Mouse (Mus musculus): ENCODE results near the gene Fezf1.

Gene Fezf1

DNA sequence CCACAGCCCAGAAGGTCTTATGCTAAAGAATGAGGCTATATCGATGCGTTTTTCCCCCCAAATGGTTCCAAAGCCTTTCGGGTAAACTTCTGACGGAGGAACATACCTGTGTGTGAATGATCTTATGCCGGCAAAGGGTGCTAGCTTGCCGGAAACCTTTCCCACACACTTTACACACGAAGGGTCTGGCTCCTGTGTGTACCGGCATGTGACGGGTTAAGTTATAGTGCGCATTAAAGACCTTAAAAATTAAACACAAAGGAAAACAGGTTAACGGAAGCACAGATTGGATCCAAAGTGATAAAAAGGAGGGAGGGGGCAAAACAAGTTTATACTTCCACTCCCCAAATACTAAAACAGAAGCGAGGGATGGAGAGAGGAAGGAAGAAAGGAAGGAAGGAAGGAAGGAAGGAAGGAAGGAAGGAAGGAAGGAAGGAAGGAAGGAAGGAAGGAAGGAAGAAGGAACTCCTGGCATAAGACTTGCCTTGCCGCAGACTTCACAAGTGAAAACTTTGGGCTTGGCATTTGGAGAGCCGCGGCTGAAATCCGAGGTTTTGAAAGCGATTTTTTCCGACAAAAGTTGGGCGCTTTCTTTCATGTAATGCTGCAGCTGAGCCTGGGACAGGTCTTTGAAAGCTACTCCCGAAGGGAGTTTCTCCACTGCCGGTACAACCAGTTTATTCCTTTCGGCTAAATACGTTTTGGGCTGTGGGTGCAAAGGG is 1.2 kb downstream of the Fezf1 start:
- DNase-seq = no peak

DNA sequence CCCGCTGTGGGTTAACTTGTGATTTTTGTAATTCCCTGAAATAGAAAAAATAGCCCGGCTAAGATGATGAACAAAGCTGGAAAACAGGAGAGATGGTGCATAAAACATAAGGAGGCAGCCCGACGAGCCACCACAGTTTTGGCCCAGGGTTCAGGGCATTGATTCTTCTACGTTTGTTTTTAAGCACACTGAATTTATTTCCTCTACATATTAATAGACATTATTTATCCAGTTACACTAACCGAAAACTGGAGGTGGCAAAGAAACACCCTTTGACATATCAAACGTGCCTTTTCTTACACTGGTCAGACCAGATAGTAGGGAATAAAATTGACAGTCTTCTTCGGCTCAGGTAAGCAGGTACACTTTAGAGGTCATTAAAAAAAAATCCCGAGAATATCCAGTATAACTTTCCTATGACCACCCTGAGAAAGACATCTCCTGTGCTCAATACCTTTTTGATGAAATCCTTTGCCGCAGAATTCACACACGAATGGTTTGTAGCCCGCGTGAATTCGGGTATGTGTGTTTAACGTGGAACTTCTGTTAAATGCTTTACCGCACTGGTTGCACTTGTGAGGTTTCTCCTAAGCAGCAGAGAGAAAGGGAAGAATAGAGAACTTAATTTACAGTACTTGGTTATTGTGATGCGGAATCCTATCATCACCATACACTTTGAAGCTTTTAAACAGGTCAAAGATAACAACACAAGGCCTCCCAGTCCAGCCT is 1.9 kb downstream of the Fezf1 start:
- no peak for DNase-seq

DNA sequence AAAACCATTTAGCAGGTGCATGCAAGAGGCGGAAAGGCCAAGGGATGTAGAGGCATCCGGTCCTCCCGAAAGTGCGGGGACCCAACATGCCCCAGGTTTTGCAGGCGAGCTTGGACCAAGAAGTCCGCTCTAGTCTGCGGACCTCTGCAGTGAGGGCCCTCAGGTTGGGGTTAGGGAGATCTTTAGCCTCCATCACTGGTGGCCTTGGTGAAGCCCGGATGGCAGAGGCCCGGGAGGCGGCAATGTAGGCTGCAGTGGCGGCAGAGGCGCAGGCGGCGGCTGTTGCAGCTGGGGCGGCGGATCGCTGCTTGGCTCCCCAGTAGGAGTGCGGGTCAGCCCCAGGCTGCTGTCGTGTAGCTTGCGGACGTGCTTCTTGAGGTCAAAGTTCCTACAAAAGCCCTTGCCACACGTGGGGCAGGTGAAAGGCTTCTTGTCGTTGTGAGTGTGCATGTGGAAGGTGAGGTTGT is 2.6 kb downstream of the Fezf1 start:
- DNase-seq = no peak

DNA sequence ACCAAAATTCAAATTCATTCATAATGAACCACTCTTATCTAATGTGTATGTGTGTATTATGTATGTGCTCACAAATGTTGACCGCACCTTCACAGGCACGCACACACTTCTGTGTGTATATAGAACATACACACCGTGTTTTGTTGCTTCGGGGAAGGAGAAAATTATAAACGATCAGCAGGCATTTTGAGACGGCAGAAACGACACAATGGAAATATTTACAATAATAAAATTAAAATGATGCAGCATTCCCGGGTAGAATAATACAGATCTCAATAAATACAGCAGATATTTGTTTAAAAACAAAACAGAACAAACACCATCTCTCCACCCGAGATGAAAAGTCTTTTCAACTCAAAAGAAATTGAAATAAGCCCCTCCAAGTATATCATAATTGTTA is 3.0 kb downstream of the Fezf1 start:
- no peak for DNase-seq

DNA sequence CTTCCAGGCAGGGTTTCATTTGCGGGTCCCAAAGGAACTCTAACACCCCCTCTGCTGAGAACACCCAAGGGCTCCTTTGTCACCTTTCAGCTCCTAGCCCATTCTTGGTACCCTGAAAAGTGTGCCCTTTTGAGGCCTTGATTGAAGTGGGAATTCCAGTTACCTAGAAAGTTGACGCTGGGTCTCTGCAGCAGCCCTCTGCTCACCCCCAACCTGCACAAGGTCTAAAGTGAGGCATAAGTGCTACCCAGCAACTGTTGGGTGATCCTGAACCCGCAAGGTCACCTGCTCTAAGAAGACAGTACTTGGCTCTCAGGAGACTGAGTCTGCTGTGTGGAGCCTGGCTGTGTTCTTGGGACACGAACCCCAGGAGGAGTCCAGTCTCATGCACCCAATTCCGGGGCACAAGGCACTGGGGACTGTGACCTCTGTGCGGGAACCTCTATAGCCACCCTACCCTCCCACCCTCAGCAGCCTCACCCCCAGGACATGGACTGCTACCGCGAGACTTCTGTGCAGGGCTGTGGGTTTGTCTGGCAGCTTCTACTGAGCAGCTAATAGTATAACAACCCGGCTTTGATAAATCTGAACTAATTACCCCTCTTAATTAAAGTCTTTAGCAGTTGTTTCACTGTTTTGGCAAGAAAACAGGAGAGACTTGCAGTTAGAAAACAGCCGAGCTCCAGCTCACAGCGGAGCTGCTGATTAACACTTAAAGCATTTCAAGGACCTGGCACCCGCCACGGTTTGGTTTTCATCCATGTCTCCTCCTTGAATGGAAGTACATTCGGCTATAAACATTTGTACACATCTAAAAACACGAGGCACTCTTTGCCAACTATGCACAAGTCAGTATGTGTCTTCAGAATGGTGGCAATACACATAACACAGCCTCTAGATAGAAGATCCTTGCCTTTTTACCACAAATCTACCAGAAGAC is 4.1 kb downstream of the Fezf1 start:
- no peak for DNase-seq

DNA sequence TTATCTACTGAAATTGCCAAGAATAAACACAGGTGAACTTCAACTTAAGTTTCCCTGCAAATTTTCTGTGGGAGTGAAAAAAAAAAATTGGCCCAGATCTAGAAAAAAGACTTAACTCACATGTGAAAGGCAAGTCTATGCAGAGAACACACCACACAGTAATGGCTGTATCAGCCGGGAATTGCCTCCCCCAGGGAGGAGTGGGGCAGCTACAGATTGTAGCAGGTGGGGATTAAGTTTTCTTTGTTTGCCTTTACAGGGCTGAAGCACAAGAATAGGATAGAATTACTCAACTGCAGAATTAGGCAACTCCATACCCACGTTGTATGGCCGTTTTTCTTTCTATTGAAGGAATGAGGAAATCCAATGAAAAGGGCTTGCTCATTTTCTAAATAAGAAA is 36.7 kb downstream of the Fezf1 start:
- DNase-seq = no peak

DNA sequence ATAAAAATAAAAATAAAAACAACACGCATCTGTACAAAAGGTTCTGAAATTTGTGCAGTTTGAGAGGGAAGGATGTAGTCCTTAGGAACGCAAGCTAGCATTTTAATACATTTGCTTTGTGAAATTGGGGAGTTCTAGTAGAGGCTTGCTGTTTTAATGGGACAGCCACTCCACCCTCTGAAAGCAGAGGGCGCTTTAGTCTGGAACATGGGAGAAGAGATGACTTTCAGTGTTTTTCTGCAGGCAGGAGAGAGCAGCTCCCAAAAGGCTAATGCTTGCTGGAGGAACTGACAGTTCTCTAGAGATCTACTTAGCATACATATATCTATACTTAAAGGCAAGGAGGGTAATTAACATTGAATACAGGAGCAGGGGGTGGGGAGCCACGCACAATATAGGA is 40.4 kb downstream of the Fezf1 start:
- DNase-seq = no peak

DNA sequence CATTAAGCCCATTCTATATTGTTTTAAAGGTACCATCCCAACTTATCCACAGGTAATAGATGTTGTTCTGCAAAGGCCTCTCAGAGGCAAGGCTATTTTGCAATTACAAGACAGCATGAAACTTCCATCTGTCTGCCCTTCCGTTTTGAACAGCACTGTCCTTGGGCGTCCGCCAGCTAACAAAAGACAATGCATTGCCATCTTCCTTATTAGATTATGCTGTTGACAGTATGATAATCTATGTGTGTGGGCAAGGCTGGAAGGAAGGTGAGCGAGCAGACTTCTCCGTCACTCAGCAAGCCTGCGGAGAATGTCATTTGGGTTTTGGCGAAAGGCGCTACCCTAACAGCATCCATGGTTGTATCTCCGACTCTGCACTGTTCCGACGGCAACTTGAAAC is 45.5 kb downstream of the Fezf1 start:
- peak; percentile 5 for DNase-seq
